Mouse (Mus musculus) intestine, embryonic 15.5 days (tissue): ENCODE measurements around the gene Prune1. TPM values are rescaled to one million over a fixed set of nuclear protein-coding genes. Genes with fewer than 3 reads are reported as not detected.

Experiments used
- ATAC-seq: fragments of 200-750 bp; cut with Nextera tagmentation; 2 replicates; pipeline ENCODE4 v1.8.0; 2017; ENCODE audit warnings: moderate TSS enrichment, moderate library complexity
- H3K27ac ChIP-seq: fragments of 300-500 bp; sonication (generic); 2 replicates; pipeline ENCODE4 v1.5.1; 2015; ENCODE audit warnings: mild to moderate bottlenecking, inconsistent platforms
- H3K27me3 ChIP-seq: fragments of 300-500 bp; sonication (generic); replicated peaks from 2 replicates; pipeline ENCODE4 v1.6.1; 2015; ENCODE audit warnings: inconsistent platforms
- H3K36me3 ChIP-seq: fragments of 300-500 bp; sonication (generic); 2 replicates; pipeline ENCODE4 v1.6.1; 2015; ENCODE audit warnings: inconsistent platforms
- H3K4me1 ChIP-seq: fragments of 300-500 bp; sonication (generic); replicated peaks from 2 replicates; pipeline ENCODE4 v1.6.1; 2015; ENCODE audit warnings: inconsistent platforms
- H3K4me2 ChIP-seq: fragments of 300-500 bp; sonication (generic); replicated peaks from 2 replicates; pipeline ENCODE4 v1.6.1; 2015; ENCODE audit warnings: mild to moderate bottlenecking, inconsistent platforms
- H3K4me3 ChIP-seq: fragments of 300-500 bp; sonication (generic); replicated peaks from 2 replicates; pipeline ENCODE4 v1.5.1; 2015; ENCODE audit warnings: inconsistent platforms
- H3K9ac ChIP-seq: fragments of 300-500 bp; sonication (generic); 2 replicates; pipeline ENCODE4 v1.6.1; 2015; ENCODE audit warnings: inconsistent platforms
- H3K9me3 ChIP-seq: fragments of 300-500 bp; sonication (generic); 2 replicates; pipeline ENCODE4 v1.6.1; 2016; ENCODE audit warnings: inconsistent platforms
- WGBS: fragments of 180-500 bp; shearing (Covaris S2); methylation state at CpG from one replicate; pipeline ENCODE4 v1.1.7; 2015; 5-methylcytosine and 5-hydroxymethylcytosine counted together
- polyA plus RNA-seq: library from polyadenylated mRNA; unstranded; fragments of >200 nt; fragmentation: Nextera tagmentation; extraction: Ambion mirVana; gene quantifications from 2 replicates; pipeline ENCODE4 v1.2.1, GENCODE M21; 2015

Prune1 gene
- polyA plus RNA-seq, 1 experiment from 2014 or later = 15.7 TPM

DNA sequence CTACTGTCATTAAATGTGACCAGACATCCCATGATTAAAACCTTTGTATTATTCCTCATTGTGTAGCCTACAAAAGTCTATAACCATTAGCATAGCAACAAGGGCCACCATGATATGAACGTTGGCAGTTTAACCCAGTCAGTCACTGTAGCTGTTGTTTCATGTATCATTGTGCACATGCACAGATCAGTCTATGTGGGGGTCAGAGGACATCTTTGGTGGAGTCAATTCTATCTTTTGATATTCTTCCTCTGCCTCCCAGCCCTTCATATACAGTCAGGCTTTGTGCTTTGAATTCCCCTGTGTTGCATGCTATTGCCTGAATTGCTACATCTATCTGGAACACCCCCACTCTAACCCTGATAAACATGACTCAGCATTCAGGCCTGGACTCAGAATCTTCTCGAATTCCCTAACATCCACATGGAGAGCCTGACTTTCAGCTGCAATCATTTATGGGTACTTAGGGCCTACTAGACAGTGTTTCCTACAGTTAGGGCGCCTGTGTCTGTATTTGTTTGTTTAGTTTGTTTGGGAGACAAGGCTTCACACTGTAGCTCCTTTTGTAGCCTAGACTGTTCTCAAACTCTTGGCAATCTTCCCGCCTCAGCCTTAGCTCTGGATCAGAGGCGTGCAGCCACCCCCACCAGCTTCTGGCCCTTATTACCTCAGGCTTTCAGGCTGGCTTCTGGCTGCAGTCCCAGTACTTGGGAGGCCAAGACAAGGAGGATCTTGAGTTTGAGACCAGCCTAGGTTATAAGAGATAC, 35.2 kb downstream of the Prune1 start:
- Histone ChIP-seq H3K27me3 (no peaks in the 10 kb centered on the region), H3K36me3 (no peaks in the 10 kb centered on the region), H3K4me2 (no peak overlapping the region), H3K9me3 (no peaks in the 10 kb centered on the region), H3K4me3 (no peak overlapping the region), H3K4me1 (no peaks in the 10 kb centered on the region), H3K9ac (no peak overlapping the region), H3K27ac (no peak overlapping the region)
- no peak for ATAC-seq
- 74% methylated on average over 5 of the region's 5 CpGs for WGBS

DNA sequence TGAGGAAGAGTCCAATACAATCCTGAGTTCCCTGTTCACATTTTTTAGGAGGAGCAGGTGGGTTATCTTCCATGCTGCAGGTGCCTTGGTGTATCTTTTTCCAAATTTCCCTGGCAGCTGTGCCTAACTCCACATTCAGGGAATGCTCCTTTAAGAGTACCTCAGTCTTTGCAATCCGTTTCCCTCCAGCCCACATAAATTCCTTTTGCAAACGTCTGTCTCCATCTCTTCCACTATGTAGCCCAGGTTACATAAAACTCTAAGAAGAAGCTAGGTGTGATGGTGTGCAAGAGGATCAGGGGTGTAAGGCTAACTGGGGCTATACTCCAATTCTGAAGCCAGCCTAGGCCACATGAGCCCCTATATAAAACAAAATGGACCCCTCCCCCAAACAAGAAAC, 38.8 kb downstream of the Prune1 start:
- H3K36me3 ChIP-seq = no peaks in the 10 kb centered on the region
- no peak for ATAC-seq
- H3K27me3 ChIP-seq = no peaks in the 10 kb centered on the region
- H3K4me1 ChIP-seq = 0 out of 2 replicates have a peak, but pooled peaks cover 4% of the 10 kb centered on the region
- no peak overlapping the region for H3K9ac ChIP-seq
- no peak overlapping the region for H3K27ac ChIP-seq
- WGBS = 73% methylated on average over 2 of the region's 2 CpGs
- no peaks in the 10 kb centered on the region for H3K9me3 ChIP-seq
- no peak overlapping the region for H3K4me2 ChIP-seq
- H3K4me3 ChIP-seq = no peak overlapping the region

- Histone ChIP-seq H3K36me3 (no peaks in the 10 kb centered on the region), H3K9ac (peak within 1 kb of the TSS; percentile 21), H3K4me1 (0 out of 2 replicates have a peak, but pooled peaks cover 4% of the 10 kb centered on the region), H3K9me3 (no peaks in the 10 kb centered on the region), H3K27me3 (no peaks in the 10 kb centered on the region), H3K27ac (no peak within 1 kb of the TSS), H3K4me2 (no peak within 1 kb of the TSS; the same call in 1 of the 2 replicates), H3K4me3 (no peak within 1 kb of the TSS)
- no peak for ATAC-seq
- WGBS = 74% methylated on average over 7 of the region's 7 CpGs
Measured at GRCm38 (mm10) chr3:95241498-95241897, 40.4 kb downstream of the Prune1 start, which contains the start of gene Gm128. Gene Gm128, minus strand, starts transcription at chr3:95241598.

DNA sequence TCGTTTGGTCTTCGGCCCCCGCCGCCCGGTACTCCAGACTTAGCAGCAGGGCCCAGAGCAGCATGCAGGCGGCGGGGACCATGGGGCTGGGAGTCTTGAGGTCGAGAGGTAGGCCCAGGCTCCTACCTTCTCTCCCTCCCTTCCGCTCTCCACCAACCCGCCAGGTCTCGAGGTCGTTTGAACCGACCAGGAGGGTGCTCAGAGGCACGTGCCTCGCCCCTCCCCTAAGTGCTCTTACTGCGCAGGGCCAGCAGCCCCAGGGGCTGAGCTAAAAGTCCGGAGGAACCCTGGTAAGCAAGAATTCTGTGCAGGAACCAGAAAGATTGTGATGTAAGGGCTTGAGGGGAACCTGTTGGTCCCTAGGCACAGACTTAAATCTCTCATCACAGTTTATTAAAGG, 41.0 kb downstream of the Prune1 start:
- Histone ChIP-seq H3K27ac (no peak overlapping the region), H3K36me3 (peaks cover 2% of the 10 kb centered on the region), H3K27me3 (no peaks in the 10 kb centered on the region), H3K9ac (peak overlapping the region; percentile 21), H3K4me1 (0 out of 2 replicates have a peak, but pooled peaks cover 4% of the 10 kb centered on the region), H3K4me3 (no peak overlapping the region), H3K4me2 (no peak overlapping the region; the same call in 1 of the 2 replicates), H3K9me3 (no peaks in the 10 kb centered on the region)
- WGBS = 34% methylated on average over 17 of the region's 17 CpGs
- peak; percentile 34; the same call in 1 of the 2 replicates for ATAC-seq

DNA sequence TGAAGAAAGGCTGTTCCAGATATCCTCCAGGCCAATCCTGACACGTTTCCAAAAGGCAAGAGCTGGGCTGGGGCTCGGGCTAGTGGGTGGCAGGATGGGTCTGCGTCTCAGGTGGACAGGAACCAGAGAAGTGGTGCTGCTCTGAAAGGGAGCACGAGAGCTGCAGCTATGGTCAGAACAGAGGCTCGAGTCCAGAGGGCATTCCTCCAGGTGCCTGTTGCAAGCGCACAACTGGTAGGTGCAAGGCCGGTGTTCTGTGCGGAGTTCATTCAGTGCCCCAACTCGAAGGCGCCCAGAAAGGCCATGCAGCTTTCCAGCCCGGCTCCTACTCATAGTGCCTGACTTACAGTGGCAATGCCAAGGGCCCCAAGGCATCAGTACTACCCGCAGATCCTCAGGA, 41.9 kb downstream of the Prune1 start:
- H3K27ac ChIP-seq = no peak overlapping the region
- no peaks in the 10 kb centered on the region for H3K9me3 ChIP-seq
- no peaks in the 10 kb centered on the region for H3K27me3 ChIP-seq
- 0 out of 2 replicates have a peak, but pooled peaks cover 4% of the 10 kb centered on the region for H3K4me1 ChIP-seq
- H3K36me3 ChIP-seq = peaks cover 11% of the 10 kb centered on the region
- no peak for ATAC-seq
- WGBS = 87% methylated on average over 12 of the region's 12 CpGs
- H3K4me3 ChIP-seq = no peak overlapping the region
- no peak overlapping the region for H3K9ac ChIP-seq
- H3K4me2 ChIP-seq = no peak overlapping the region

DNA sequence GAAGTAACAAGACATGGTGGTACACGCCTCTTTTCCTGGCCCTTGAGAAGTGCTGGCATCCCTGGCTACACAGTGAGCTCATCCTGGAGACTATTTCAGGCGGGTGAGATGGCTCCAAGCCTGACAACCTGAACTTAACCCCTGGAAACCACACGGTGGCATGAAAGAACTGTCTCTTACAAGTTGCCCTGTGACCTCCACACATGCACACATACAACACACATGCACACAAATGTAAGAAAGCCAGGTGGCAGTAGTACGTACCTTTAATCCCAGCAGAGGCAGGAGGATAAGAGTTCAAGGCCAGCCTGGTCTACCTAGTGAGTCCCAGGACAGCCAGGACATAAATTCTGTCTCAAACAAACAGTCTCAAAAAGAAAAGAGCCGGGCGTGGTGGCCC, 42.9 kb downstream of the Prune1 start:
- no peak overlapping the region for H3K27ac ChIP-seq
- peaks cover 17% of the 10 kb centered on the region for H3K36me3 ChIP-seq
- H3K4me2 ChIP-seq = no peak overlapping the region
- no peak for ATAC-seq
- H3K4me1 ChIP-seq = 0 out of 2 replicates have a peak, but pooled peaks cover 4% of the 10 kb centered on the region
- H3K9ac ChIP-seq = no peak overlapping the region
- H3K4me3 ChIP-seq = no peak overlapping the region
- no peaks in the 10 kb centered on the region for H3K27me3 ChIP-seq
- H3K9me3 ChIP-seq = no peaks in the 10 kb centered on the region
- 82% methylated on average over 6 of the region's 6 CpGs for WGBS

- Histone ChIP-seq H3K9me3 (no peaks in the 10 kb centered on the region), H3K9ac (no peak overlapping the region), H3K27me3 (no peaks in the 10 kb centered on the region), H3K36me3 (peaks cover 29% of the 10 kb centered on the region), H3K4me3 (no peak overlapping the region), H3K27ac (no peak overlapping the region), H3K4me2 (no peak overlapping the region), H3K4me1 (peaks cover 4% of the 10 kb centered on the region; the same call in 1 of the 2 replicates)
- no peak; the same call in 1 of the 2 replicates for ATAC-seq
- WGBS = 82% methylated on average over 8 of the region's 8 CpGs
Measured at GRCm38 (mm10) chr3:95237541-95238099, 44.3 kb downstream of the Prune1 start.

GRCm38 (mm10) chr3:95235386-95236301, 46.2 kb downstream of the Prune1 start:
- H3K9ac ChIP-seq = no peak overlapping the region
- H3K27me3 ChIP-seq = no peaks in the 10 kb centered on the region
- H3K4me3 ChIP-seq = no peak overlapping the region
- no peak for ATAC-seq
- WGBS = 88% methylated on average over 23 of the region's 23 CpGs
- peaks cover 40% of the 10 kb centered on the region for H3K36me3 ChIP-seq
- no peaks in the 10 kb centered on the region for H3K9me3 ChIP-seq
- no peak overlapping the region for H3K27ac ChIP-seq
- no peak overlapping the region for H3K4me2 ChIP-seq
- peaks cover 14% of the 10 kb centered on the region for H3K4me1 ChIP-seq

DNA sequence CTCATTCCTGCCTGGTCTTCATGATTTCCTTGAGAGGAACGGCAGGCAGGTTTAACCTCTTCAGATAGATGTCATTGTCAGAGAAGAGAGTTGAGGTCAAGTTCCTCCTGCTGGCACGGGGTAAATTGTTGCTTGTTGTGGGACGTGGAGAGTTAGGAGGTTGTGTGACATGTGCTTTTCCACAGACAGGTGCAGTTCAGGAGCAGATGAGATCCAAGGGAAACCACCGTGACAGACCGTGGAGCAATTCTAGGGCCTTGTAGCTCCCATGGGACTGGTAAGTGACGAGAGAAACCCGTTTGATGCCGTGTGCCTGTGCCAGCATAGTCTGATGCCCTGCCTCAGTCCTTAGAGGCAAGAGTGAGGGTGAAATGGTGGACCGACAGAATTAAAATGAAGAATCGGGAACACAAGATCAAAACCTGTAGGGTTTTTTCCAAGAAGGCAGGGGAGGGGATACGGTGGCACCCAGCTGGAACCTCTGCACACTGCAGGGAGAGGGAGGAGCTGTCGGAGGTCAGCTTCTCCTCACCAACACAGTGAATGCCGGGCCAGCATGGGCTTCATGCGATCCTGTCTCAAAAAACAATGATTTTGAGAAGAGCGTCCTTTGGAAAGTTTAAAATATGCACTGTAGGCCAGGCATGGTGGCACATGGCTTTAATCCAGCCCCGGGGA, 48.4 kb downstream of the Prune1 start:
- peaks cover 14% of the 10 kb centered on the region for H3K4me1 ChIP-seq
- H3K27ac ChIP-seq = no peak overlapping the region
- WGBS = 88% methylated on average over 16 of the region's 16 CpGs
- H3K27me3 ChIP-seq = no peaks in the 10 kb centered on the region
- H3K36me3 ChIP-seq = peaks cover 40% of the 10 kb centered on the region
- no peak overlapping the region for H3K4me2 ChIP-seq
- H3K9me3 ChIP-seq = no peaks in the 10 kb centered on the region
- H3K4me3 ChIP-seq = no peak overlapping the region
- no peak for ATAC-seq
- H3K9ac ChIP-seq = no peak overlapping the region

DNA sequence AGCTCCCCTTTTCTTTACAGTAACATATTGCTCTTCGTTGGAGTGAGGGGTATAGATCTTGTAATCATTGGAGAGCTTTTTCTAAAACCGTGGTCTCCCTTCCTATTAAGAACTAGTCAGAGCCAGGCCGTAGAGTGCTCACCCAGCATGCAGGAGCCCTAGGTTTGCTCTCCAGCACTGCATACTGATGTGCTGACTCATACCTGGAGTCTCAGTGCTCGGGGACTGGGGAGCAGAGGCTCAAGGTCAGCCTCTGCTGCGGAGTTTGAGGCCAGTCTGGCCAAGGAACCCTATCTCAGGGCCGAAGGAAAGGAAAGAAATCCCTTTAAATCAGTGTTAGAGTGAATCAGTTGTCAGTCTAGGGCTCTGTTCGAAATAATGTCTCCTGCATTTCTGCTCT, 49.1 kb downstream of the Prune1 start:
- WGBS = 63% methylated on average over 7 of the region's 7 CpGs
- Histone ChIP-seq H3K9me3 (no peaks in the 10 kb centered on the region), H3K36me3 (peaks cover 40% of the 10 kb centered on the region)

GRCm38 (mm10) chr3:95231298-95232221, 50.3 kb downstream of the Prune1 start, which contains the start of gene Mllt11:
Gene Mllt11, minus strand, starts transcription at chr3:95232171.
- H3K9me3 ChIP-seq = no peaks in the 10 kb centered on the region
- no peaks in the 10 kb centered on the region for H3K27me3 ChIP-seq
- H3K36me3 ChIP-seq = peaks cover 40% of the 10 kb centered on the region
- 0 out of 2 replicates have a peak within 1 kb of the TSS, but pooled peaks have one; percentile 87 for H3K4me3 ChIP-seq
- peak within 1 kb of the TSS; percentile 17; the same call in 1 of the 2 replicates for H3K9ac ChIP-seq
- WGBS = 76% methylated on average over 13 of the region's 13 CpGs
- H3K27ac ChIP-seq = peak within 1 kb of the TSS; percentile 97
- H3K4me2 ChIP-seq = peak within 1 kb of the TSS; percentile 86
- peaks cover 14% of the 10 kb centered on the region for H3K4me1 ChIP-seq
- ATAC-seq = no peak

More for the DNA sequence above, 49.1 kb downstream of the Prune1 start:
- ATAC-seq = no peak
- Histone ChIP-seq H3K4me3 (no peak overlapping the region), H3K4me2 (no peak overlapping the region), H3K27ac (0 out of 2 replicates have a peak overlapping the region, but pooled peaks have one; percentile 24), H3K4me1 (peaks cover 14% of the 10 kb centered on the region), H3K27me3 (no peaks in the 10 kb centered on the region), H3K9ac (no peak overlapping the region)
